Mouse (Mus musculus) T-helper 17 cell (primary cell): ENCODE results near the gene S100a2.

Experiments used
- in situ Hi-C, 2 experiments: fragments of 300-600 bp; cut with MboI, MseI; formaldehyde crosslinking; loops; 1 replicate in 1 of 2; 2 replicates in 1 of 2; pipeline ENCODE4 v1.15.1; 2025; ENCODE audit warnings: high pct_unique_total_duplicates in 2 of 2

Gene S100a2

DNA sequence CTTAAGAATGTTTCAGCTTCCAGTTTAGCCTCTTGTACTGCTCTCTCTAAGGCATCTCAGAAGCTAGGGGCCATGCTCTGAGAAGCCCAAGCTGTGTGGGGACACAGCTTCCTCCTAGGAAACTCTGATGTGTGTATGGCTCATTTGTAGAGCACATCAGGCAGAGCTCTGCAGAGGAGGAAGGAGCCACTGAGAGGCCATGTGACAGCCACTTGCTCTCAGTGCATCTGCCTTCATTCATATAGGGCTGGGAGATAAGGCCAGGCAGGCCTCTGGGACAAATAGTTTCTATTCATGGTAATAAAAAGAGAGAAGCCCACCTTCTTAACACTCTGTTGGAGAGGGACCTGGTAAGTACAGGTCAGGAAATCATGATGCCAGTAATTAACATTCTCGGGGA lies 4.4 kb downstream of the S100a2 start:
- in situ Hi-C loops: no loop called here

DNA sequence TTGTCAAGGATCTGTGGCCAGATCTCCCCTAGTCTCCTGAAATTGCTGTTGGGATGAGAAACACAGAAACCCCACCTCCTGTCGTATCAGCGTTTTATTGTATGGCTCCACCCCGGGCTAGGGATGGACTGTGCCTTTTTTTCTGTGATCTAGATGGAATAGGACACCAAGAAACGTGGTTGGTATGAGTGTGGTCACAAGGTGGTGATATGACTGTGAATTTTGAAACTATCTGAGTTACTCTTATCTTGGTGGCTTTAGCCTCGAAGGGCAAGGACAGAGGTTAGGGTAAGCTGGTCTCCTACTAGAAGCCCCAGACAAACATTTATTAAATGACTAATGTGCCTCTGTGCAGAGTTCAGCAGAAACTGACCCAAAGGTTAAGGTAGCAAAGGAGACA lies 5.5 kb downstream of the S100a2 start:
- in situ Hi-C loops: no loop called here

DNA sequence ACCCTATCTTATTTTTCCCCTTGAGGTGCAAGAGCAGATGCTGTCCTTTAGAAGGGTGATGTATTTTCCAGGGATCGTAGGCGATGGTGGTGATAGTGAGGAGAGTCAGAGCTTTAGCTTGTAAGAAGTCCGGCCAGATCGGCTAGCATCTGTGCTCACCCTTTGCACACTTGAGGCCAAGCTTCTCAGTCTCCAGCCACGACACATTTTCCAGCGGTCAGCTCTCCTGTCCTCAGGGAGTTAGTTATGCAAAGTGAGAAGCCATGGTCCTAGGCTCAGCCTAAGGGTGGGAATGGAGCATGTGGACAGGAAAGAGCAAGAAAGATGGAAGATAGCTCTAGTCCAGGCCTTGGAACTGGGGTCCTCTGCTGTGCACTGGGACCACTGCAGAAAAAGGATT lies 6.8 kb downstream of the S100a2 start:
- in situ Hi-C loops: no loop called here

DNA sequence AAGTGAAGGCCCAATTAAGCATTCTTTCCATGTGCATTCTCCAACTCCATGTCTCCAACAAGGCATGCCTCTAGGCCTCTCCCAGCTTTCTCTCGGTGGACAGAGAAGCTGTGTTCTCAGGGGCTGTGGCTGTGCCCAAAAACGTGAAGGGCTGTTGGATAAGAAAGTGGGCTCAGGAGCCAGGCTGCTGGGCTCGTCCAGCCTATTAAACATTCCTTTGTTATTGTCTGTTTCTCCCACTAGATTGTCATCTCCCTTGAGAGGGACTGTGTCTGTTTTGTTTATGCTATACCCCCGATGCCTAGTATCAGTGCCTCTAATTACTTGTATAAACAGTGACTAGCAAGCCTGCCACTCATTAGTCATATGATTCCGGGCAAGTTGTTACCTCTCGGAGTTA lies 7.7 kb downstream of the S100a2 start:
- in situ Hi-C loops: no loop called here

DNA sequence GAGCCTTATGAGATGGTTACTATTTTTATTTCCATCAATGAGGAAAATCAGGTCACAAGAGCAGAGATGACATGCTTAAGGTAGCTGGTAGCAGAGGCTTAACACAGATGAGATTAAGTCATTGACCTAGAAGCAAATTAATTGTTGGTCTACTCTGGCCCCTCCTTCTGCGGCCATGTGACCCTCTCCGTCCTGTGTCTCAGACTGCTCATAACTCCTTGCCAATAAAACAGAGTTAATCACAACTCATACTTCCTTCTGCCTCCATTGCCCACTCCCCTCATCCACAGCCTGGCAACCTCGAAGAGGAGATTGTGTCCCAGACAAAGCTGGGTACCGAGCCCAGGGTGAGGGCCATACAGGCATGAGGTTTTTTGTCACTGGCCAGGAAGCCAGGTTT lies 8.2 kb downstream of the S100a2 start:
- in situ Hi-C loops: no loop called here

DNA sequence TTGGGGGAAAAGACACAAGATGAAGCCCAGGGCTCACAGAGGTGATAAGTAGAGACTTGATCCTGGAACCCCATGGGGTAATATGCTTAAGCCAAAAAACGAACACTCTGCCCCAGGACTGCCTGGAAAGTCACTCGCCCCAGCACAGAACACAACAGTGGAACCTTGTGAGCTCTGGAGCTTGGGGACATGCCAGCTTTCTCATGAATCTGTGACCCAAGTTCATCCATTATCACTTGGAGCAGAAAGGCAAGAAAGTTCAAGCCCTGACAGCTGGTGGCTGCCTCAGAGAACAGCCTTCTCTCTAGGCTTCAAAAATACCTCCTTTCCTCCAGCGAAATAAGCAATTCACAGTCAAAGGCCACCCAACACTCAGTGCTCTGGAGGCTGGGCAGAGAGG lies 9.4 kb downstream of the S100a2 start:
- in situ Hi-C loops: no loop called here

DNA sequence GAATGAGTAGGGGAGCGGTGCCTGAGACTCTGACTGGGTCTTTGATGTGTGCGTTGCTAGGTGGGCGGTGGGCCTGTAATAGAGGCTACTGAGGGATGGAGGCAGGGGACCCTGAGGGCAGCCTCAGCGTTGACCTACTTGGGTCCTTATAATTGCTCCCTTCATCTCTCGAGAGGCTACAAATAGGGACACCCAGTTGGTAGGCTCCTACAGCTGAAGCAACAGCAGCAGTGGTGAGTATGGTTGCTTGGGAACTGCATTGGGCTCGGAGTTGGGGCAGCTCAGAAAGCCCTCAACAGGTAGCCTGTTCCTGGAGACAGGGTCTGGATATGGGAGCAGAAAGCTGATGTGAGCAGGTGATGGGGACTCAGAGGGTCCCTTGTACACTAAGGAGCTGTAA lies 10.0 kb downstream of the S100a2 start:
- in situ Hi-C loops: loop anchor here (10.0 kb wide), 2 partner anchors 885 to 1355 kb away; partner anchors contain the start of genes Adar (in 1 of the 2), Krtcap2 (in 1 of the 2) and Trim46 (in 1 of the 2)

DNA sequence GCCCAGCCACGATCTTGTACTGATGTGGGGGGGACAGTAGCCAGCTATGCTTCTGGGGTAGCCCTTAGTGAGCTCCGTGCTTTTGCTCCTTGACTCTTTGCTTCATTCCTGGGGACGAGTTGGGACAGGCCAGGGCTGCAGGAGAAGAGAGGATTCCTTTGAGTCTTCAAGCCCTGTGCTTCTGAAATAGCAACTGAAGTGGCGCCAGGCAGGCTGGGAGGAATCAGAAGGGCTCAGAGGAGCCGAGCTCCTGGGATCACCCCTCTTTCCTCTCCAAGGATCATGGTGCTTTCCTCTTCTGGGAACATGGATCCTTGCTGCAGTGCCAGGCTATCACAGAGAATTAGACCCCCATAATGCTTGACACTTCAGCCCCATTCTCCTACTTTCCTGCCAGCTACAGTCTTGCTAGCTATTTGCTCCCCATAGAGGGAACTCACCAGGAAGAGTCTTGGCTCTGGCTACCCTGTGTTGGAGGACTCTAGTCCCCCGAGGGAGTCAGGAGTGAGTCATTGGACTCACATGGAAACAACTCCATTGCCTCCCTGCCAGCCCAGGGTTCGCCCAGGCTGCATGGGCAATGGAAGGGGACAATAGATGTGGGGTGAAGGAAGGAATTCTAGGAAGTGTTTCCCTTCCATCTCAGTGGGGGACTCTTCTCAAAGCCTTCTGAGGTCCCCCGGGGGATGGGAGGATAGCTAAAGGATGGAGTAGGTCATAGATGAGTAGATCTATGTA lies 10.6 kb downstream of the S100a2 start:
- in situ Hi-C loops: loop anchor here (10.0 kb wide), 2 partner anchors 886 to 1356 kb away; partner anchors contain the start of genes Adar (in 1 of the 2), Krtcap2 (in 1 of the 2) and Trim46 (in 1 of the 2)

DNA sequence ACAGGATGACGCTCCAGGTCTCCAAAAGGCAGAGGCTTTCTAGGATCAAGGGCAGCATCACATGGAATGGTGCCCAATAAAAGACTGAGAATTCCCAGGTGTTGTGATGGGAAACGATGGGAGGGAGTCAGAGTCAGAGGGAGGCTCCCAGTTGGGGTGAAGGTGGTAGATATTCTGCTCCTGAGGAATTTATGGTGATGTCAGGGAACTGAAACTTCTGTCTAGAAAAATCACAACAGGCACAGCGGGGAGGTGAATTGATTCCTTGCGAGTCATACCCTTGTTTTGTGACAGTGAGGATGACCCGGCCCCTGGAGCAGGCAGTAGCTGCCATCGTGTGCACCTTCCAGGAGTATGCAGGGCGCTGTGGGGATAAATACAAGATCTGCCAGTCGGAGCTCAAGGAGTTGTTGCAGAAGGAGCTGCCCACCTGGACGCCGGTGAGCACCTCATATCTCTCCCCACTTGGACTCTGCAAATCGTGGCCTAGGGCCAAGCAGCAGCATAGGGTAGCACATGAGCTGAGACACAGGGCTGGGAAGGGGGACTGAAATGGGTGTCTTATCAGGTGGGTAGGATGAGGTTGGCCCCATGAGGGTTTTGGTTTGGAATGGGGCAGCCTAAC lies 11.6 kb downstream of the S100a2 start, which contains the start of gene Gm42674:
Gene Gm42674, plus strand, starts transcription at position 419 of the 625 bp plus-strand sequence.
- in situ Hi-C loops: loop anchor here (10.0 kb wide), 2 partner anchors 887 to 1357 kb away; partner anchors contain the start of genes Adar (in 1 of the 2), Krtcap2 (in 1 of the 2) and Trim46 (in 1 of the 2)

DNA sequence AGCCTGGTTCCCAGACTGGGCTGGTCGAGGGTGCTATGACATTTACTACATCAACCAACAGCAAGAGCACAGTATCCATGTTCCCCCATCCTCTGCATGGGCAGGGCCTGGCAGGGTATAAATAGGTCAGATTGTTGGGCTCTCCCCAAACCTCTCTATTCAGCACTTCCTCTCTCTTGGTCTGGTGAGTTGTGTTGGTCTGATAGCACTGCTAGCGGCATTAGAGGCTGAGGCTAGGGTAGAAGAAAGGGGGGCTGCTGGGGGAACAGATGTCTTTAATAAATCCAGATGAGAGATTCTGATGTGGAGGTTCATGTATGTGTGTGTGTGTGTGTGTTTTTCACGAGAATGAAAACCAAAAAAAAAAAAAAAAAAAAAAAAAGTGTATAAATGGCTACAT lies 13.6 kb downstream of the S100a2 start, which contains the start of gene S100a4:
Gene S100a4, plus strand, starts transcription at position 149 of the 400 bp plus-strand sequence.
- in situ Hi-C loops: loop anchor here (10.0 kb wide), 2 partner anchors 889 to 1359 kb away; partner anchors contain the start of genes Adar (in 1 of the 2), Krtcap2 (in 1 of the 2) and Trim46 (in 1 of the 2)

DNA sequence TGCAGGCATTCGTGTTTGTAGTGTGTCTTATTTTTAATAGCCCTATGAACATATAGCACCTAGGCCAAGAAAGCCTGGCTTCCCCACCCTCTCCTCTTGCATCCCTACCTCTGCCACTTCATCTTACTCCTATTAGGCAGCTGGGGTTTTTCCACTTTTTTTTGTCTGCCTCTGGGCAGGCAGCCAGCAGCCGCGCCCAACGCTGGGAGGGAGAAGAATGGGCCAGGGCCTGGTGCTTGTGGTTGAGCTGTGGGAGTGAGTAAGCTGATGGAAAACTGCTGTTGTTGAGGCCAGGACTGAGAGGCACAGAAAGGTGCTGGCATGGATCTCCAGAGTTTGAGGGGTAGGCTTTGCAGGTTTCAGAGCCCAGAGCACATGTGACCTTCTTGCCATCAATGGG lies 14.4 kb downstream of the S100a2 start:
- in situ Hi-C loops: loop anchor here (10.0 kb wide), 2 partner anchors 890 to 1360 kb away; partner anchors contain the start of genes Adar (in 1 of the 2), Krtcap2 (in 1 of the 2) and Trim46 (in 1 of the 2)

DNA sequence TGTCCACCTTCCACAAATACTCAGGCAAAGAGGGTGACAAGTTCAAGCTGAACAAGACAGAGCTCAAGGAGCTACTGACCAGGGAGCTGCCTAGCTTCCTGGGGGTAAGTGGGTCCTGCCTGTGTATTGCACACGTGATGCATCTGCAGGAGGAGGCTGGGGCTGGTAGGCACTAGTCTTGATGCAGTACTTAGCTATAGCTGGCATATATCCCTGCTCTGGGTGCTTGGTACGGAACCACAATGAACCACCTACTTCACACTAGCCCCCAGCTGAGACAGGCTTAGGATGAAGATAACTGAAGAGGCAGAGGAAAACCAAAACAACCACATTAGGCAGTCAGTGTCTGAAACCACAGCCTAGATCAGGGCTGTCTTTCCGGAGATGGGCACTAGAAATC lies 15.0 kb downstream of the S100a2 start:
- in situ Hi-C loops: loop anchor here (10.0 kb wide), 2 partner anchors 890 to 1360 kb away; partner anchors contain the start of genes Adar (in 1 of the 2), Krtcap2 (in 1 of the 2) and Trim46 (in 1 of the 2)

DNA sequence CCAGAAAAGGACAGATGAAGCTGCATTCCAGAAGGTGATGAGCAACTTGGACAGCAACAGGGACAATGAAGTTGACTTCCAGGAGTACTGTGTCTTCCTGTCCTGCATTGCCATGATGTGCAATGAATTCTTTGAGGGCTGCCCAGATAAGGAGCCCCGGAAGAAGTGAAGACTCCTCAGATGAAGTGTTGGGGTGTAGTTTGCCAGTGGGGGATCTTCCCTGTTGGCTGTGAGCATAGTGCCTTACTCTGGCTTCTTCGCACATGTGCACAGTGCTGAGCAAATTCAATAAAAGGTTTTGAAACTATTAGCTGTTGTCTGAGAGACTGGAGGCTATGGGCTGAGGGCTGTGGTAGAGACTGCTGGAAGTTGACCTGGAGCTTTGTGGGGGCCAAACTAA lies 15.7 kb downstream of the S100a2 start:
- in situ Hi-C loops: loop anchor here (10.0 kb wide), 2 partner anchors 891 to 1361 kb away; partner anchors contain the start of genes Adar (in 1 of the 2), Krtcap2 (in 1 of the 2) and Trim46 (in 1 of the 2)

DNA sequence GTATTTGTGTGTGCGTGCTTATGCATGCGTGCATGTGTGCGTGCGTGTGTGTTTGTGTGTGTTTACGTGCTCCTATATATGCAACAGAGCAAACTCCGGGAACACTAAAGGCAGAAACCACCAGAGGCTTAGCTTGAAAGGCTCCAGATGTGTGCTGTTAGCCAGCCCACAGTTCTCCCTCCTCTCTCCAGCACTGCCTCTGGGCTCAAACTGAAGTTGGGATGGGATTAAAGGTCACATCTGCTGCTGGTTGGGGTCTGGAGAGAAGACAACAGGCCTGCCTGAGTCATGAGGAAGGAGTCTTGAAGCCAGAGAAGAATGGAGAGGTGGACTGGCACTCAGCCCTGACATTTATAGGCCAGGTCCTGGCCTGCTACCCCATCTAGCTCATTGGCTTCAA lies 16.1 kb downstream of the S100a2 start:
- in situ Hi-C loops: loop anchor here (10.0 kb wide), 2 partner anchors 891 to 1361 kb away; partner anchors contain the start of genes Adar (in 1 of the 2), Krtcap2 (in 1 of the 2) and Trim46 (in 1 of the 2)

DNA sequence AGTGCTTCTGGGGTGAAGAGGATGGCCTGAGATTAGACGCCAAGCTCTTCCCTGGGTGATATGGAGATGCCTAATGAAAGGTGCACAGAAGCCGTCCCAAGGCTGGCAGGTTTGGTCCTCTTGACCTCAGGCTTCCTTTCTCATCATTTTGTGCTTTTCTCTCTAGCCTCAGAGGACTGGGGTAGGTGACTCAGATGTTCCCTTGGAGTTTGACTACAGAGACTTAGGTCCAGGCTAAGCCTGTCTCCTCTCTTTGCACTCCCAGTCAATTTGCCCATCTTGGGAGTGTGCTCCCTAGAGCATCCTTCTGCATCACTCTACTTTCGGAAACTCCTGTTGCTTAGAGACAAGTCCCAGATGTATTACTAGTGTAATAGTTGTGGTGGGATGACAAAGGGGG lies 17.3 kb downstream of the S100a2 start:
- in situ Hi-C loops: loop anchor here (10.0 kb wide), 2 partner anchors 893 to 1363 kb away; partner anchors contain the start of genes Adar (in 1 of the 2), Krtcap2 (in 1 of the 2) and Trim46 (in 1 of the 2)

DNA sequence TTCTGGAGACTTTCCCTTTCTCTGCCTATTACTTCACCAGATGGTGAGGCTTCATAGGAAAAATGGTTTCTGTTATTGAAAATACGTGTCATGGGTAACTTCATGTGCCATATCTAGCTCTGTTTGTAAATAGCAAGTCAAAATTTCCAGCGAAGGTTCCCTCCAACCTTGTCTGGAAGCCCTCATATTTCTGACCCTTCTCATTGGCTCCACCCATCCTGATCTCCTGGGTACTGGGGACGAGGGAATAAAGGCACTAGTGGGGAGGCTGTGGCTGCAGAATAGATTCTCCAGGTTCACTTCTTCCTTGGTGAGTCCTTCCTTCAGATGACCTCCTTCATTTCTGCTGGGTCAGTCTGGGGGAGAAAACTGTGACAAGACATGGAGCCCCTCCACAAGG lies 18.2 kb downstream of the S100a2 start, which contains the start of gene S100a5:
Gene S100a5, plus strand, starts transcription at position 301 of the 400 bp plus-strand sequence.
- in situ Hi-C loops: loop anchor here (10.0 kb wide), 2 partner anchors 893 to 1363 kb away; partner anchors contain the start of genes Adar (in 1 of the 2), Krtcap2 (in 1 of the 2) and Trim46 (in 1 of the 2)

DNA sequence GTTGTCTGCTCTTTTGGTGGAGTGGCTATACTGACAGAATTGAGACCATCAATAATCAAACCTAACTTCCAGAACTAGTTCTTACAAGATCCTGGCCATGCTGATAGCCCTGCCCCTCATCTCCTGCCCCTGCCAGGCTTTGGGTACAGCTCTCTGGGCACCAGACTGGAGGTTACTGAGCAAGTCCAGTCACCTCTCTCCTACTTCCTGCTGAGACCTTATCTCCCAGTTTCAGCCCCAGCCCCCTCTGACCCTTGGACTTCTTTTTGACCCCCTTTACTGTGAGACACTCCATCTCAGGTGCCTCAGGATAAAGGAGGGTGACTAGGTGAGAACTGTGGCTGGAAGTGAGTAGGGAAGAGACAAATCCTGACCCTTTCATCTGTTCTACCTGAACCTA lies 19.1 kb downstream of the S100a2 start:
- in situ Hi-C loops: loop anchor here (10.0 kb wide), 2 partner anchors 894 to 1364 kb away; partner anchors contain the start of genes Adar (in 1 of the 2), Krtcap2 (in 1 of the 2) and Trim46 (in 1 of the 2)

DNA sequence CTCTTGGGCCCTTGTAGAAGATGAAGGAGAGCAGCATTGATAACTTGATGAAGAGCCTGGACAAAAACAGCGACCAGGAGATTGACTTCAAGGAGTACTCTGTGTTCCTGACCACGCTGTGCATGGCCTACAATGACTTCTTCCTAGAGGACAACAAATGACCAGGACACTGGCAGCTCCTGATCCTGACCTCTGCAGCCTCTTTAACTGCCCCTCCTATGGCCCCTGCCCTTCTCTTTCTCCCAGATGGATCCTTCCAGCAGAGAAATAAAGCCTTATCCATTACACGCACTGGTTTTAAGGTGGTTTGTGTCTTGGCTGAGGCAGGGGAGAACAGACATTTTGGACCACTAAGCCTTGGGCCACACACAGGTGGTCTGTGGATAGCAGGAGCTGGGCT lies 21.4 kb downstream of the S100a2 start:
- in situ Hi-C loops: loop anchor here (5.0 kb wide), 1 partner anchor 94 kb away; no protein-coding TSS in a partner anchor

DNA sequence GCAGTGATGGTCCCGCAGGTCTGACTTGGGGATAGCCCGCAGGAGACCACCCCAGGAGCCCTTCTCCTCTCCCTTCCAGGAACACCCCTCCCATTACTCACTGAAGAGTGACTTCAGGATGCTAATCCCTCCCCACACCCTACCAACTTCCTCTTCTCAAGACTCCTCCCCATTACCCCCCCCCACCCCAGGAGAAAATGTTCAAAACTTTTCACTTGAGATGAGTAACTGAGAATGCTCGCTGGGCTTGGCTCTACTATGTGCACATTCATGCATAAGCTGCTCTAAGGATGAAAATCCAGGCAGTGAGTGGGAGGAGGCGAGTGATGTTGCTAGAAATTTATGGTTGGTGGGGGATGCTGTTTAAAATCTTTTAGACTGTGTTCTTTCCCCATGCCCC lies 22.0 kb downstream of the S100a2 start:
- in situ Hi-C loops: loop anchor here (5.0 kb wide), 1 partner anchor 95 kb away; no protein-coding TSS in a partner anchor

DNA sequence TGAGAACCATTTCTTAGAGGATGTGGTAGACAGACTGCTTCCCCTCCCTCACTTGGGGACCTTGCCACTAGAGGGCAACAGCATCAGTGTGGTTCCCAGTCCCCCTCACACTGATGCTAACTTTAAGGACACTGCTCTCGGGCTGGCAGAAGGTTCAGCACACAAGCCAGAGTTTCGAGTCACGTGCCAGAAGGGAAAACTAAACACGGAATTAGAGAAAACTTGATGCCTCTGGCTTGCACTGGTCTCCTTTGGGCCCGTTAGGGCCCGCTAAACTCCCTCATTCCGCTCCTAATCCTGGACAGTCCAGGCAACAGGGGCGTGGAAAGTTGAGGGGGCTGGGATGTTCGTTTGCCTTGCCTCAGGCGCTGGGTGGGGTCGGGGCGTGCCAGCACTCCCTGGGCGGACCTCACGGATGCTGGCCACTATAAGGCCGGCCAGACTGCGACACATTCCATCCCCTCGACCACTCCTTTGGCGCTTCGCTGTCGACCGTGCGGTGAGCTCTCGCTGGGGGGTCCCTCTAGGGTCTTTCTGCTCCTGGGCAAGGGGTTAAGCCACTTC lies 22.8 kb downstream of the S100a2 start, which contains the start of gene S100a6:
Gene S100a6, plus strand, starts transcription at position 155 of the 564 bp plus-strand sequence.
- in situ Hi-C loops: loop anchor here (5.0 kb wide), 1 partner anchor 96 kb away; no protein-coding TSS in a partner anchor
